Mouse (Mus musculus) ovary, postnatal 14 days (tissue): Measurements from ENCODE around the gene Rfx8.

Source experiments
- DNase-seq: peaks from one replicate; pipeline ENCODE4 v3.0.0; 2022; ENCODE audit warnings: low spot score

The Rfx8 gene

DNA sequence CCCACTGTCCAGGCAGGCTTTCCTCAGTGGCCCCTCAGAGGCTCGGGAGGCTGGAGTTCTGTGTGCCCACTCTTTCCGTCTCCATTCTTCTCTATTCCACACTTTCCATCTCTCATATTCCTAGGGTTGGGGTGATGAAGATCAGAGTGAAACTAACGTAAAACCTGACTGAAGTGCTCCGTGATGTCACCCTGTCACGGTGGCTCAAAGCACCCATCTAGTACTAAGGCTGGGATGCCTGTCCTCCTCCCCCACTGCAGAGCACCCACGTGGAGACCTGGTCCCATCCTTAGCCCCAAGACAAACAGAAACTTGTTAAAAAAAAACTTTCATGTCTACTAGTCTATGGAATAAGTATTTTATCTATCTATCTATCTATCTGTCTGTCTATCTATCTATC is 14.1 kb upstream of the Rfx8 start:
- no peak for DNase-seq

DNA sequence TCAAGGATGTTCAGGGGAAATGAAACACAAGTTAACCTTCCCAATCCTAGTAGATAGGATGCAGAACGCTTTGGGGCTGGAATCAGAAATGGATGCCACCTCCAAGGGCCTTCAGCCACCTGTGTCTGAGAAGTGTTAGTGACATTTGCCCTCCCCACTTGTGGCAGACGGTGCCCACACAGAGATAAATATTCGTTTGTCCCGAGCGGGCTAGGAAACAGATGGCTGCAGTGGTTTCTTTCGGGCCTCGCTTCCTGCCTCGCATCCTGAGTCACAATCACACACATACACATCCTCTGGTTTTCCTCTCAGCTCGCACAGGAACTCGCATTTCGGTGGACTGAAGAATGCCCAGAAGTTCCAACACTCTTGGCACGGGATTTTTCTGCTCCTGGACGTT is 13.5 kb upstream of the Rfx8 start:
- no peak for DNase-seq

DNA sequence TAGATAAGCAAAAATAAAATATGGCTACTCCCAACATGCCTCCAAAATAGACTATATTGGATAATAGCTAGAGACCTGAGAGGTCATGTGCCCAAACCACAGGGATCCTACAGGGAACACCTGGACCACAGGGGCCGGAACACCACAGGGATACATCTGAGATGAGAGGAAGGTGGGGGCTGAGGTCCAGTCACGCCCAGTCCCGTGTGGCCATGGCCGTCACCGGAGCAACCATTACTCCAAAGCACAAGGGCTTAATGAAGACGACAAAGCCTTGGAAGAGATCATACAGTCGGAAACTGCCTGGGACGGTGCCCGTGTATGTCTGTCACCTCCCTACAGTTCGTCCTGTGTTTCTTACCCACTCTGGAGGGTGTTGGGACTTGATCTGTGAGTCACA is 13.1 kb upstream of the Rfx8 start:
- DNase-seq: no peak

DNA sequence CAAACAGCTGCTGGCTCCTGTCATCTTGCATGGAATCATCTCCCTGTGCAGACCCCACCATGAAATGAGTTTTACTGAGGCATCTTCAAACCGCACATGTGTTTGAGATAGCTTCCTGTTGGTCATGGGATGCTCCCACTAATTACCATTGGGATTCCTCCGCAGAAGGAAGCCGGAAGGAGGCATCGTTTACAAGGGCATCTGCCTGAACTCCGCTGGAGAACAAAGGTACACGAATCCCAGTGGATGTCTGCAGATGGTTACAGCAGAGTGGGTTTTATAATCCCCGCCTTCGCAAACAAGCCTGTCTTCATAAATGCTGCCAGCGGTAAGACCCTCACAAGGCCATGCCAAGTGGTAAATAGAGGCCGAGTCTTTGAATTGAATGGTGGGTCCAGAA is 11.3 kb upstream of the Rfx8 start:
- no peak for DNase-seq

DNA sequence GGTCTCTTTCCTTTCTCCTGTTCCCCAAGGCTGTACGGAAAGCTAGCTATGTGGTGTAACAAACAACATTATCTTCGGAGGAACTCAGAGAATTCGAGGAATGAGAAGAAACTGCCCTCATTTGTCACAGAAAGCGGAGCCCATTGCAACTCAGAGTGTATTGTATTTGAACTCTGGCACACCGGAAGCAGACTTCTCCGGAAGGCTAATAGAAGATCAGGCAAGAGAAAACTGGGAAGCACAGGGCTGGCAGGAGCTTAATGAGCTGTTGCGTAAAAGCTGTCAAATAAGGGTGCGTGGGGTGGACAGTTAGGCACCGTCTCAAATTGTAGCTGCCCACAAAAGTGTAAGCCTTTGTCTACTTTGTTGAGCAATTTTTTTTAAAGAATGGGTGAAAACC is 10.7 kb upstream of the Rfx8 start:
- no peak for DNase-seq

- DNase-seq: no peak
Measured at GRCm38 (mm10) chr1:39730868-39731267, 10.1 kb upstream of the Rfx8 start.

DNA sequence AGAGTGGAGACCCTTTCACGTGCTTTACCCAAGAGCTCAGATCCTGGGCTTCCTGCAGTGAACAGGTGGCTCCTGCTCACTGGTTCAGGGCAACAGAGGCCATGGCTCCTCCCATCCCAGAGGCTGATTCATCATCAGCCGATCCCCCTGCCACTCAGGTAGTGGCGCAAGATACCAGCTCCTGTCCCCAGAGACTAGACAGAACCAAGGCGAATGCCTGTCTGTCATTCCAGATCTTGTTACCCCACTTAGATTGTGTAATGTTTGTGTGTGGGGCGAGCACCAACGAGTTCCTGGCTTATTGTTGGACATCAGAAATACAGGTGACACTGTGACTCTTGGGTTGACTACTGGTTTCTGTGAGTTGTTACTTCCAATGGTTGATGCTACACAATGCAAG is 9.1 kb upstream of the Rfx8 start:
- DNase-seq: no peak

DNA sequence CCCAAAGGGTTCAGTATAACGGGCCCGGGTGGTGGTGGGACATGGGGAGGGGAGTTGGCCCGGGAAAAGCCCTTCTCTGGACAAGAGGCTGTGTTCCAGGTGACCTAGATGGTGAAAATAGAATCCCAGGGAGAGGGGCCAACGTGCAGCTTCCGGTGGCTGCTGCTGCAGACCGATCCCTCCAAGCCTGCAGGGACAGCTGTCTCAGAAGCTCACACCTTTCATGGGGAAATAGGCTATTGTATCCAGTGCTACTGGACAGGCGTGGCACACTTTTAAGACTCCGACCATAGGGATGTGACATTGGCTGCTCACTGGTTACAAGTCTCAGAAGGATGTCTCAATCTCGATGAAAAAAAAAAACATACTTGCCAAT is 542 bp upstream of the Rfx8 start:
- no peak for DNase-seq

- no peak for DNase-seq
Measured at GRCm38 (mm10) chr1:39720186-39720585, 611 bp downstream of the Rfx8 start.

GRCm38 (mm10) chr1:39715551-39715950 is 5.2 kb downstream of the Rfx8 start:
- DNase-seq: no peak

DNA sequence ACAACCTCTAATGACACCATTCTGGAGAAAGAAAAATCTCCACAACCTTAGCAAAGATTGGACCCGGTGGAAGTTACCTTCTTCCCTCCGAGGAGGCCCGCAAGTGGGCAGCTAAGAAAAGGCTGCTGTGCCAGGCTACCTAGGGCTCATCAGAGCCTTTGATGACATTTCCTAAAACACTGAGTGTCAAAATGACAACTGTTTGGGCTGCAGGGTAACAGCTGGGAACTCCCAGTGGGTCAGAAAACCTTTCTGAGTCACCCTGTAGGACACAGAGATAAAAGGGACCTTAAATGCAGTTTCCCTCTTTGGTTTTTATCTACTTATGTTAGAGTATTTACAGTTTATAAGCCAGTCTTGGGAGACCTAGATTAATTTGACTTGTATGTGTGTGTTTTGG is 6.1 kb downstream of the Rfx8 start:
- DNase-seq: no peak

- peak; percentile 59 for DNase-seq
Measured at GRCm38 (mm10) chr1:39713842-39714658, 6.7 kb downstream of the Rfx8 start.

GRCm38 (mm10) chr1:39713300-39713699 is 7.5 kb downstream of the Rfx8 start:
- DNase-seq: no peak

DNA sequence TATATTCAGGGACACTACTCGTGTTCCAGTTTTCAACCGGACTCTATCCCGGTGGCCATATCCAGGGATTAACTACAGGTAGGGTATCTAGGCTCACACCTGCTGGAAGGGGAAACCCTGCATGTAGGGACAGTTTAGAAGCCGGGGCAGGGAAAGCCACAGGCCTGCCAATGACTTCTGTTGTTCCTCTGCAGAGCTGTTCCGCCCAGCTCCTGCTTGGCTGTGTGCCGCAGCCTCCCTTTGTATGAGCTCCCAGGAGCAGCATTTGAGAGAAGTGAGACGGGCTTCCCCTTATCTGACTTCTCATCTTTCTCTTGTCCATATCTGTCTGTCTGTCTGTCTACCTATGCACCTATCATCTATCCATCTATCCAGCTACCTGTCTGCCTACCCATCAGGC is 8.5 kb downstream of the Rfx8 start:
- DNase-seq: no peak

GRCm38 (mm10) chr1:39710604-39711003 is 10.2 kb downstream of the Rfx8 start:
- DNase-seq: no peak

GRCm38 (mm10) chr1:39710016-39710415 is 10.8 kb downstream of the Rfx8 start:
- no peak for DNase-seq

GRCm38 (mm10) chr1:39708778-39709177 is 12.0 kb downstream of the Rfx8 start:
- DNase-seq: no peak

GRCm38 (mm10) chr1:39702216-39703046 is 18.4 kb downstream of the Rfx8 start:
- DNase-seq: no peak

DNA sequence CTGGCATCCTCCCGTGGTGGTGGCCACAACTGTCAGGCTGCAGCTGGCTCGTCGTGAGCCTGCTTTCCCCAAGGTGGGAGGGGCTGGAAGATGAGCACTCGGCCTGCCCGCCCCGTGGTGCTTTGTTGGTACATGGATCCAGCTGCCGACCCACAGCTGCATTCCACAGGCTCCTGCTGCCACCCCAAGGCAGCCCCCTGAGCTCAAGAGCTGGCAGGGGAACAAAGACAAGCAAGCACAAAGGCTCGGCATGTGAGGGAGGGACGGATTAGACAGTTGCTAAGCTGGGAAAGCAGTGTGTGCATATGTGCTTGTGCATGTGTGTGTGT is 19.6 kb downstream of the Rfx8 start:
- no peak for DNase-seq

DNA sequence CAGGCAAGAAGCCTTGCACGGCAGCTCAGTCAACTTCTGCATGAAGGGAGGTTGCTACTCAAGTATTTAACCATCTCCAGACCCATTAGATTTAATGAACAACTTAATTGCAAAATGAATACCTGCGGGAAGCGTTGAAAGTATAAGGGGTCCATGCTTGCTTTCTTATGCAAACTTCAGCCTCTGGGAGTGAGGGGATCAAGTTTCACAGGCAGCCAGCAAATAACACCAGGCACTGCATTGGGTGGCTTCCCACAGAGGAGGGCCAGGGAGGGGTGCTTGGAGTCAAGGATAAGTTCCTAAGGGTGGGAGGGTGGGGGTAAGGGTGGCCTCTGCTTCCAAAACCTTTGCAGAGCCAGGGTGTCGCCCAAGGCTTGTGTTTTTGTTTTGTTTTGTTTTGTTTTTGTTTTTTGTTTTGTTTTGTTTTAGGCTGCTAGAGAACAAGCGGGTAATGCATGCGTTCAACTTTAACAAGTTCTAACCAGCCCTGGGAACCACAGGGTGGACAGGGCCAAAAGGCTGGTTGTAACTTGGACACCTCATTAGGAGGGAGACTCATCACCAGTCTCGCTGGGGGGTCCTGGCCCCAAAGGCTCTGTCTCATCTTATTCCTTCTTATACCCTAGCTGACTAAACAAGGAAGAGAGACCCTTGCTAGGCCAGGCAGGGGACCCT is 20.1 kb downstream of the Rfx8 start:
- no peak for DNase-seq

- no peak for DNase-seq
Measured at GRCm38 (mm10) chr1:39698456-39698855, 22.3 kb downstream of the Rfx8 start.

DNA sequence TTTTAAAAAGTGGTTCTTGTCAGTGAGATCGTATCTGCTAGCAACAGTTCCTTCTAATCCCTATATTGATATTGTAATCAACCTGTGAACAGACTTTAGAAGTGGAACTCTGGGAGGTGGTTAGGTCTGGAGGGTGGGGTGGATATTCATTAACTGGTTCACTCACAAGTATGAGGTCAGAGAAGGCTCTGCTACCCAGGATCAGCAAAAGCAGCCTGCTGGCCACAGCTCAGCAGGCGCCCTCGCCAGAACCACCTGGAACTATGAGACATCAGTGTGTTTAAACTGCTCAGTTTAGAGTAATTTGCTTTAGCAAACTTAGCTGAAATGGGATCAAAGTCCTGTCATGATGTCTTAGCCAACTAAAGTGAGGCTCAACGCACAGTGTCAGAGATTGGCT is 25.6 kb downstream of the Rfx8 start:
- no peak for DNase-seq

DNA sequence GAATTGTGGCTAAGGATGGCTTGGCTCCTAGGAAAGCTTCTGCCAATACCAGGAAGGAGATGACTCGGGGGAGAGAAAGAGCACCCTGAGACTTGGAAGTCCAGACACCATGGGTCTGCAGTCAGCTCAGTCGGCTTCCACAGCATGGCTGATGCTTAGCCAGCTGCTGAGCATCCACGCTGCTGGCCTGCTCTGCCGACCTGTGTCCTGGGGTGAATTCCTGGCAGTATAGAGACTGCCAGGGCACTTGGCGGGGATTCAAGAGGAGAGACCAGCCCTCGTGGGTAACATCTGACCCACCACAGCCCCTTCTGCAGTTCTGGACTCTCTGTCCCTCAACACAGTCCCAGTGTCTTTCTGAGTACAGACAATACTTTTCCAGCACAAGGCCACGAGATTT is 26.0 kb downstream of the Rfx8 start:
- DNase-seq: no peak
